Mouse (Mus musculus) granulocyte monocyte progenitor cell, adult 5-6 weeks (primary cell): ENCODE data around the gene Large2. TPM values are rescaled to one million over a fixed set of nuclear protein-coding genes. Genes with fewer than 3 reads are reported as not detected.
A peak's percentile ranks its signal among the peaks of the same experiment; 100 is the strongest.

ENCODE experiments used
- ATAC-seq: replicated peaks from 2 replicates; pipeline ENCODE4 v1.8.0; 2016; ENCODE audit warnings: mild to moderate bottlenecking, moderate TSS enrichment, inconsistent platforms; ENCODE audit not compliant: poor library complexity, severe bottlenecking
- total RNA-seq, 2 experiments: library from RNA; stranded (forward) in 1 of 2; stranded (reverse) in 1 of 2; fragments of 200-712, 200-1000 nt in 1 of 2; fragments of >200 nt in 1 of 2; fragmentation: Nextera tagmentation in 1 of 2; gene quantifications; 2 replicates each; pipeline ENCODE4 v1.2.3; 2014 to 2017

Gene Large2
- total RNA-seq, 2 experiments from 2014 or later: 2.5 TPM; not detected in 1

- no peak for ATAC-seq
These were observed 1.2 kb downstream of the Large2 start for GRCm38 (mm10) chr2:92373437-92373813.

GRCm38 (mm10) chr2:92372767-92373436 is 1.8 kb downstream of the Large2 start:
- no peak for ATAC-seq

GRCm38 (mm10) chr2:92371971-92372690 is 2.5 kb downstream of the Large2 start:
- no peak for ATAC-seq

GRCm38 (mm10) chr2:92370821-92371805 is 3.6 kb downstream of the Large2 start:
- ATAC-seq: peak; percentile 15

GRCm38 (mm10) chr2:92370375-92370774 is 4.3 kb downstream of the Large2 start:
- ATAC-seq: no peak

- no peak for ATAC-seq
These were observed 7.2 kb downstream of the Large2 start for GRCm38 (mm10) chr2:92367383-92368029.

GRCm38 (mm10) chr2:92365568-92365967 is 9.1 kb downstream of the Large2 start:
- ATAC-seq: no peak

- no peak for ATAC-seq
These were observed 10.6 kb downstream of the Large2 start for GRCm38 (mm10) chr2:92364086-92364485.

GRCm38 (mm10) chr2:92362571-92363228 is 12.0 kb downstream of the Large2 start:
- ATAC-seq: no peak

GRCm38 (mm10) chr2:92361795-92362194 is 12.9 kb downstream of the Large2 start:
- no peak for ATAC-seq

GRCm38 (mm10) chr2:92360893-92361292 is 13.8 kb downstream of the Large2 start:
- no peak for ATAC-seq

- no peak for ATAC-seq
These were observed 14.4 kb downstream of the Large2 start for GRCm38 (mm10) chr2:92360186-92360823.

GRCm38 (mm10) chr2:92359301-92359700 is 15.4 kb downstream of the Large2 start:
- no peak for ATAC-seq

- no peak for ATAC-seq
These were observed 20.4 kb downstream of the Large2 start for GRCm38 (mm10) chr2:92354224-92354623.

GRCm38 (mm10) chr2:92353402-92353801 is 21.3 kb downstream of the Large2 start:
- ATAC-seq: no peak

GRCm38 (mm10) chr2:92350686-92351085 is 24.0 kb downstream of the Large2 start:
- ATAC-seq: no peak

- no peak for ATAC-seq
These were observed 24.9 kb downstream of the Large2 start for GRCm38 (mm10) chr2:92349589-92350425.

- no peak for ATAC-seq
These were observed 27.5 kb downstream of the Large2 start for GRCm38 (mm10) chr2:92347191-92347590.
